In genomic region chr2:32734933-32735332, GRCm38 (mm10) we compare ENCODE assay signal across 9 mouse cellular contexts. TPM values are rescaled to one million over a fixed set of nuclear protein-coding genes. Genes with fewer than 3 reads are reported as not detected.
DNase-seq lines count a peak whose midpoint lies in the region; ATAC-seq and TF ChIP-seq lines count a peak whose summit lies in the region.
"Had no signal": no experiment of that assay in that cellular context is flagged by ENCODE, and none has a peak within 500 bp of the region (broad histone marks: within the 10 kb centered on the region; RNA-seq: fewer than 3 reads in every experiment).

No protein-coding gene starts in this region.

- no peaks in the 10 kb centered on the region for H3K9me3 ChIP-seq in heart, postnatal 0 days (replicated peaks; ENCODE audit: control insufficient read depth, low read length)
- no peaks in the 10 kb centered on the region for H3K9me3 ChIP-seq in limb, embryonic 13.5 days
- H3K9me3 ChIP-seq in stomach, embryonic 15.5 days, result no peaks in the 10 kb centered on the region

- H3K9ac ChIP-seq in heart, postnatal 0 days (replicated peaks; ENCODE audit: low read depth, low read length), result no peak overlapping the region
- no peak overlapping the region for H3K9ac ChIP-seq in limb, embryonic 13.5 days
- H3K9ac ChIP-seq in stomach, embryonic 15.5 days, result no peak overlapping the region

- peaks cover 3% of the 10 kb centered on the region; the same call in 1 of the 2 replicates for H3K4me1 ChIP-seq in spleen, adult 2 months (ENCODE audit: control insufficient read depth, insufficient read depth, insufficient read length)
- H3K4me1 ChIP-seq in heart, postnatal 0 days (ENCODE audit: control insufficient read depth, insufficient read depth), result peaks cover 11% of the 10 kb centered on the region
- H3K4me1 ChIP-seq in limb, embryonic 13.5 days, result peaks cover 42% of the 10 kb centered on the region
- peaks cover 31% of the 10 kb centered on the region; the same call in 1 of the 2 replicates for H3K4me1 ChIP-seq in stomach, embryonic 15.5 days

- H3K4me3 ChIP-seq in spleen, adult 2 months (ENCODE audit: extremely low read depth, insufficient read depth, insufficient read length), result no peak overlapping the region
- H3K4me3 ChIP-seq in heart, postnatal 0 days (ENCODE audit: low read depth, low read length), result no peak overlapping the region
- H3K4me3 ChIP-seq in limb, embryonic 13.5 days, result no peak overlapping the region
- no peak overlapping the region for H3K4me3 ChIP-seq in stomach, embryonic 15.5 days (replicated peaks)

- H3K4me2 ChIP-seq in heart, postnatal 0 days (ENCODE audit: low read depth, low read length), result peak overlapping the region; percentile 31
- no peak overlapping the region for H3K4me2 ChIP-seq in limb, embryonic 13.5 days (replicated peaks)
- no peak overlapping the region for H3K4me2 ChIP-seq in stomach, embryonic 15.5 days

- 69% methylated on average over 4 of the region's 4 CpGs for WGBS in spleen, adult 2 months
- WGBS in heart, postnatal 0 days, result 48% methylated on average over 4 of the region's 4 CpGs
- WGBS in limb, embryonic 13.5 days, result 48% methylated on average over 4 of the region's 4 CpGs
- WGBS in stomach, embryonic 15.5 days, result 57% methylated on average over 4 of the region's 4 CpGs

- no peak for DNase-seq in spleen, adult 2 months (ENCODE audit: low read depth in 1 of 2, low spot score in 2 of 2)
- DNase-seq in spleen, postnatal 14 days (ENCODE audit: low spot score in 2 of 2), result no peak
- DNase-seq in heart, postnatal 0 days (ENCODE audit: low spot score), result peak; percentile 74
- no peak for DNase-seq in right cerebral cortex, postnatal 10 days (ENCODE audit: low spot score in 2 of 2)
- DNase-seq in cerebellum, adult 8-10 months, result no peak
- DNase-seq in layer of hippocampus, postnatal 25 days (ENCODE audit: extremely low spot score in 1 of 2, low spot score in 1 of 2), result no peak

- TF ChIP-seq CTCF in spleen, adult 2 months (IDR thresholded peaks at IDR 0.05; ENCODE audit: extremely low read depth, insufficient read depth, insufficient read length, insufficient replicate concordance), result no peak
- TF ChIP-seq CTCF in heart, postnatal 0 days (IDR thresholded peaks at IDR 0.05; ENCODE audit: low read depth), result no peak

- peak; percentile 76 for ATAC-seq in heart, postnatal 0 days (ENCODE audit: insufficient read depth, low read depth)
- no peak for ATAC-seq in limb, embryonic 13.5 days (ENCODE audit: low FRiP score, low read depth)
- ATAC-seq in stomach, embryonic 15.5 days (ENCODE audit: insufficient read depth, low FRiP score, low read depth), result no peak
- ATAC-seq: Patski had no signal

- H3K27ac ChIP-seq in spleen, adult 2 months (ENCODE audit: insufficient read depth, low read length), result 0 out of 2 replicates have a peak overlapping the region, but pooled peaks have one; percentile 39
- H3K27ac ChIP-seq in heart, postnatal 0 days (ENCODE audit: low read depth), result peak overlapping the region; percentile 87
- peak overlapping the region; percentile 35; the same call in 1 of the 2 replicates for H3K27ac ChIP-seq in limb, embryonic 13.5 days
- peak overlapping the region; percentile 68 for H3K27ac ChIP-seq in stomach, embryonic 15.5 days

- peaks cover 26% of the 10 kb centered on the region for H3K36me3 ChIP-seq in spleen, adult 2 months (ENCODE audit: control insufficient read depth, insufficient read depth, low read length)
- H3K36me3 ChIP-seq in heart, postnatal 0 days (replicated peaks; ENCODE audit: control insufficient read depth, insufficient read depth, low read length), result no peaks in the 10 kb centered on the region; the same call in 1 of the 2 replicates
- no peaks in the 10 kb centered on the region for H3K36me3 ChIP-seq in limb, embryonic 13.5 days
- no peaks in the 10 kb centered on the region for H3K36me3 ChIP-seq in stomach, embryonic 15.5 days

- TF ChIP-seq POLR2A in spleen, adult 2 months (IDR thresholded peaks at IDR 0.05; ENCODE audit: low read depth, low read length), result no peak

- no peaks in the 10 kb centered on the region for H3K27me3 ChIP-seq in spleen, adult 2 months (ENCODE audit: control insufficient read depth, insufficient read depth, low read length)
- H3K27me3 ChIP-seq in heart, postnatal 0 days (ENCODE audit: control insufficient read depth, insufficient read depth, low read length), result no peaks in the 10 kb centered on the region
- H3K27me3 ChIP-seq in limb, embryonic 13.5 days, result peaks cover 7% of the 10 kb centered on the region
- H3K27me3 ChIP-seq in stomach, embryonic 15.5 days (replicated peaks), result no peaks in the 10 kb centered on the region

- peak; percentile 97 for TF ChIP-seq EP300 in heart, postnatal 0 days (IDR thresholded peaks at IDR 0.05; ENCODE audit: low read depth)

RNA-seq across cellular contexts. Expression of gene 6330409D20Rik, which starts 5.9 kb away (rescaled TPM):
- polyA plus RNA-seq in spleen, adult 2 months (2012; rRNA removed), result 0.28 TPM in 1 of 2 replicates, not detected in the other
- total RNA-seq in heart, postnatal 0 days (2014; rRNA removed; ENCODE audit: low replicate concordance), result not detected in 2 replicates
- 0.15 TPM in 1 of 2 replicates, not detected in the other for polyA plus RNA-seq in heart, postnatal 0 days (2015; fragmentation: Nextera tagmentation; extraction: Ambion mirVana)
- polyA plus RNA-seq in limb, embryonic 13.5 days (2015; fragmentation: Nextera tagmentation; extraction: Ambion mirVana), result 0.51 TPM in 1 of 2 replicates, not detected in the other
- polyA plus RNA-seq in stomach, embryonic 15.5 days (2015; fragmentation: Nextera tagmentation; extraction: Ambion mirVana), result 0.27 and 0.45 TPM in 2 replicates
- total RNA-seq in layer of hippocampus, postnatal 25 days (2021), result 1 to 10 TPM; 1.1 to 1.3 TPM
- polyA plus RNA-seq: Patski had no signal

RNA-seq across cellular contexts. Expression of gene Sh2d3c, which starts 14.1 kb away (rescaled TPM):
- 136 and 175 TPM in 2 replicates for polyA plus RNA-seq in spleen, adult 2 months (2012; rRNA removed)
- 17.0 and 26.2 TPM in 2 replicates for total RNA-seq in heart, postnatal 0 days (2014; rRNA removed; ENCODE audit: low replicate concordance)
- polyA plus RNA-seq in heart, postnatal 0 days (2015; fragmentation: Nextera tagmentation; extraction: Ambion mirVana), result 22.9 and 24.2 TPM in 2 replicates
- polyA plus RNA-seq in limb, embryonic 13.5 days (2015; fragmentation: Nextera tagmentation; extraction: Ambion mirVana), result 21.2 and 22.9 TPM in 2 replicates
- polyA plus RNA-seq in stomach, embryonic 15.5 days (2015; fragmentation: Nextera tagmentation; extraction: Ambion mirVana), result 26.2 and 28.6 TPM in 2 replicates
- total RNA-seq in layer of hippocampus, postnatal 25 days (2021), result 10 to 100 TPM; 22.8 to 23.9 TPM

RNA-seq across cellular contexts. Expression of gene Cdk9, which starts 22.1 kb away (rescaled TPM):
- 125 and 154 TPM in 2 replicates for polyA plus RNA-seq in spleen, adult 2 months (2012; rRNA removed)
- total RNA-seq in heart, postnatal 0 days (2014; rRNA removed; ENCODE audit: low replicate concordance), result 42.4 and 58.4 TPM in 2 replicates
- 33.1 and 35.5 TPM in 2 replicates for polyA plus RNA-seq in heart, postnatal 0 days (2015; fragmentation: Nextera tagmentation; extraction: Ambion mirVana)
- 106 and 112 TPM in 2 replicates for polyA plus RNA-seq in limb, embryonic 13.5 days (2015; fragmentation: Nextera tagmentation; extraction: Ambion mirVana)
- 89.8 and 91.4 TPM in 2 replicates for polyA plus RNA-seq in stomach, embryonic 15.5 days (2015; fragmentation: Nextera tagmentation; extraction: Ambion mirVana)
- 100 to 1,000 TPM in 1 of 2 experiments, 10 to 100 TPM in 1; 96.0 to 106 TPM for total RNA-seq in layer of hippocampus, postnatal 25 days (2021)

RNA-seq across cellular contexts. Expression of gene Tor2a, which starts 22.1 kb away (rescaled TPM):
- 46.5 and 81.1 TPM in 2 replicates for polyA plus RNA-seq in spleen, adult 2 months (2012; rRNA removed)
- total RNA-seq in heart, postnatal 0 days (2014; rRNA removed; ENCODE audit: low replicate concordance), result 34.6 and 65.3 TPM in 2 replicates
- polyA plus RNA-seq in heart, postnatal 0 days (2015; fragmentation: Nextera tagmentation; extraction: Ambion mirVana), result 27.5 and 28.5 TPM in 2 replicates
- 72.7 and 74.5 TPM in 2 replicates for polyA plus RNA-seq in limb, embryonic 13.5 days (2015; fragmentation: Nextera tagmentation; extraction: Ambion mirVana)
- polyA plus RNA-seq in stomach, embryonic 15.5 days (2015; fragmentation: Nextera tagmentation; extraction: Ambion mirVana), result 63.8 and 68.5 TPM in 2 replicates
- total RNA-seq in layer of hippocampus, postnatal 25 days (2021), result 10 to 100 TPM; 32.2 to 33.3 TPM

RNA-seq across cellular contexts. Expression of gene Fpgs, which starts 31.0 kb away (rescaled TPM):
- polyA plus RNA-seq in spleen, adult 2 months (2012; rRNA removed), result 34.5 and 49.5 TPM in 2 replicates
- 13.6 and 14.5 TPM in 2 replicates for total RNA-seq in heart, postnatal 0 days (2014; rRNA removed; ENCODE audit: low replicate concordance)
- 8.5 and 10.9 TPM in 2 replicates for polyA plus RNA-seq in heart, postnatal 0 days (2015; fragmentation: Nextera tagmentation; extraction: Ambion mirVana)
- polyA plus RNA-seq in limb, embryonic 13.5 days (2015; fragmentation: Nextera tagmentation; extraction: Ambion mirVana), result 34.3 and 35.4 TPM in 2 replicates
- polyA plus RNA-seq in stomach, embryonic 15.5 days (2015; fragmentation: Nextera tagmentation; extraction: Ambion mirVana), result 33.8 and 34.1 TPM in 2 replicates
- total RNA-seq in layer of hippocampus, postnatal 25 days (2021), result 10 to 100 TPM in 1 of 2 experiments, 1 to 10 TPM in 1; 8.4 to 10.7 TPM

Comparison
In these comparisons a context has a peak if more than half of its experiments do, and no peak if none do; other contexts are left out.
1. H3K27ac ChIP-seq: peak in every context shown above with its lines; median percentile 87 in heart, postnatal 0 days; 68 in stomach, embryonic 15.5 days; 39 in spleen, adult 2 months; 35 in limb, embryonic 13.5 days.